Mouse (Mus musculus) liver, adult 2 months (tissue): Measurements from ENCODE around the gene Bex3.

Experiments used
- CTCF ChIP-seq: fragments of 200-500 bp; IDR thresholded peaks from 2 replicates; pipeline ENCODE4 v1.5.1; 2011; ENCODE audit warnings: low read depth, low read length, control low read depth
- POLR2A ChIP-seq: fragments of 200-500 bp; IDR thresholded peaks from 2 replicates; pipeline ENCODE4 v1.6.1; 2011; ENCODE audit warnings: low read length, control low read depth; ENCODE audit not compliant: insufficient read depth; ENCODE audit errors: extremely low read depth

- no peak for TF ChIP-seq POLR2A
- 0 out of 2 replicates have a peak, but pooled peaks have one; percentile 11 for TF ChIP-seq CTCF
Measured at GRCm38 (mm10) chrX:136304295-136304694, 34.2 kb downstream of the Bex3 start.
